Mouse (Mus musculus): ENCODE results near the gene Tmem145.

- TF ChIP-seq CTCF (IDR thresholded peaks at IDR 0.05; ENCODE audit: low read depth, low read length) = peak; percentile 62
- no peak for TF ChIP-seq POLR2A (IDR thresholded peaks at IDR 0.05; ENCODE audit: borderline replicate concordance, low read depth, low read length)
These were observed 27.8 kb downstream of the Tmem145 start for GRCm38 (mm10) chr7:25333596-25334307.

Measured in bone marrow macrophage, adult 2 months (primary cell).